Mouse (Mus musculus) G1E (cell line): ENCODE results near the gene Klhl30. TPM values are rescaled to one million over a fixed set of nuclear protein-coding genes. Genes with fewer than 3 reads are reported as not detected.

Experiments
- ATAC-seq: 2 replicates; pipeline ENCODE4 v1.8.0; 2016; ENCODE audit warnings: mild to moderate bottlenecking; ENCODE audit not compliant: insufficient number of reproducible peaks, poor library complexity, low FRiP score, severe bottlenecking; ENCODE audit errors: extremely low read depth
- DNase-seq: peaks from one replicate; pipeline ENCODE4 v3.0.0; 2012; ENCODE audit warnings: low spot score
- H3K27me3 ChIP-seq: 2 replicates; pipeline ENCODE4 v1.6.1; 2012; ENCODE audit warnings: mild to moderate bottlenecking, low read length, inconsistent platforms; ENCODE audit not compliant: insufficient read depth
- H3K36me3 ChIP-seq: replicated peaks from 2 replicates; pipeline ENCODE3; 2012; ENCODE audit warnings: mild to moderate bottlenecking, inconsistent platforms
- H3K4me1 ChIP-seq: 2 replicates; pipeline ENCODE4 v1.6.1; 2012; ENCODE audit warnings: low read depth, low read length, inconsistent platforms, mixed read lengths; ENCODE audit not compliant: insufficient read depth
- H3K4me3 ChIP-seq: 2 replicates; pipeline ENCODE4 v1.5.1; 2012; ENCODE audit warnings: low read depth, mild to moderate bottlenecking, inconsistent platforms, low read length, moderate library complexity, mixed read lengths
- H3K9me3 ChIP-seq: replicated peaks from 2 replicates; pipeline ENCODE4 v1.6.1; 2012; ENCODE audit warnings: inconsistent platforms
- CTCF ChIP-seq: IDR thresholded peaks from 2 replicates; pipeline ENCODE4 v1.5.1; 2012; ENCODE audit warnings: low read depth, low read length, inconsistent platforms, mixed read lengths
- GATA1 ChIP-seq: IDR thresholded peaks from 2 replicates; pipeline ENCODE4 v1.6.1; 2012; ENCODE audit warnings: borderline replicate concordance, low read length, inconsistent platforms, mixed read lengths
- GATA2 ChIP-seq: IDR thresholded peaks from 2 replicates; pipeline ENCODE4 v1.6.1; 2012; ENCODE audit warnings: low read depth, low read length, inconsistent platforms, borderline replicate concordance
- POLR2AphosphoS5 ChIP-seq: IDR thresholded peaks from 2 replicates; pipeline ENCODE4 v1.6.1; 2012; ENCODE audit warnings: low read depth, low read length, inconsistent platforms; ENCODE audit not compliant: insufficient replicate concordance
- TAL1 ChIP-seq: conservative IDR thresholded peaks from 2 replicates; pipeline ENCODE4 v1.6.1; 2012; ENCODE audit warnings: low read depth, low read length, inconsistent platforms, mixed read lengths
- polyA plus RNA-seq: library from polyadenylated mRNA; stranded (reverse); fragments of >175 nt; gene quantifications from 2 replicates; pipeline ENCODE4 v1.2.3, GENCODE M21; 2012
- total RNA-seq, 2 experiments: library from RNA; stranded (forward) in 1 of 2; stranded (reverse) in 1 of 2; fragments of 200-1000 nt in 1 of 2; fragments of >200 nt in 1 of 2; fragmentation: Nextera tagmentation in 1 of 2; gene quantifications; 2 replicates each; pipeline ENCODE4 v1.2.3; 2014 to 2017

Gene Klhl30
- total and polyA plus RNA-seq, 3 experiments: 0.16 TPM; not detected in 2

DNA sequence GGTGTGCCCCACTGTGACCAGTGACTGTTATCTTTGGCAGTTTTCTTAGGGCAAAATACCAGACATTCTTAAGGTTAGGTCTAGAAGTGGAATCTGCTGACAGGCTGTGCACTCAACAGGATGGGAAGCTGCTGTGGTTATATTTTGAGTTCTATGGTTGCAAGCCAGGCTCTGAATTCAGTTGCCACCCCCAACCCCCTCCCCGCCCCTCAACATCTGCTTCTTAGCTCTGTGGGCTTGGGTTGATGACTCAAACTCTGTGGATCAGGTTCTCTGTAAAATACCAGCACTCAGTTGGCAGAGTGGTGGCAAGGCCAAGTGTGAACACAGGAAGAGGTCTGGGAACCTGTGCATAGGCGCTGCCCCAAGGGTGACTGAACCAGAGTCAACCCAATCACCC is 1.5 kb downstream of the Klhl30 start:
- no peaks in the 10 kb centered on the region for H3K4me1 ChIP-seq
- no peak for TF ChIP-seq TAL1
- no peak for TF ChIP-seq CTCF
- TF ChIP-seq GATA1: no peak
- no peak for TF ChIP-seq GATA2
- TF ChIP-seq POLR2AphosphoS5: no peak

GRCm38 (mm10) chr1:91356105-91356504 is 5.3 kb downstream of the Klhl30 start:
- Histone ChIP-seq H3K9me3 (no peaks in the 10 kb centered on the region), H3K36me3 (no peaks in the 10 kb centered on the region), H3K4me3 (no peak overlapping the region), H3K27me3 (peaks cover 56% of the 10 kb centered on the region), H3K4me1 (no peaks in the 10 kb centered on the region)
- no peak for TF ChIP-seq GATA1
- no peak for TF ChIP-seq TAL1
- no peak for TF ChIP-seq GATA2
- TF ChIP-seq CTCF: no peak
- TF ChIP-seq POLR2AphosphoS5: no peak
- DNase-seq (no peak), ATAC-seq (no peak)

More for the DNA sequence above, 1.5 kb downstream of the Klhl30 start:
- DNase-seq (no peak), ATAC-seq (no peak)
- no peaks in the 10 kb centered on the region for H3K9me3 ChIP-seq
- no peak overlapping the region for H3K4me3 ChIP-seq
- no peaks in the 10 kb centered on the region for H3K36me3 ChIP-seq
- H3K27me3 ChIP-seq: peaks cover 46% of the 10 kb centered on the region

GRCm38 (mm10) chr1:91362113-91362512 is 11.3 kb downstream of the Klhl30 start:
- no peak for ATAC-seq
- DNase-seq: no peak
- Histone ChIP-seq H3K4me1 (peaks cover 16% of the 10 kb centered on the region), H3K4me3 (no peak overlapping the region), H3K36me3 (no peaks in the 10 kb centered on the region), H3K27me3 (peaks cover 62% of the 10 kb centered on the region), H3K9me3 (no peaks in the 10 kb centered on the region)
- TF ChIP-seq TAL1: no peak
- no peak for TF ChIP-seq CTCF
- TF ChIP-seq POLR2AphosphoS5: no peak
- no peak for TF ChIP-seq GATA2
- TF ChIP-seq GATA1: no peak

GRCm38 (mm10) chr1:91364822-91365644 is 14.2 kb downstream of the Klhl30 start:
- Histone ChIP-seq H3K4me3 (no peak overlapping the region), H3K27me3 (peaks cover 38% of the 10 kb centered on the region), H3K9me3 (no peaks in the 10 kb centered on the region), H3K36me3 (peaks cover 22% of the 10 kb centered on the region), H3K4me1 (peaks cover 27% of the 10 kb centered on the region)
- ATAC-seq (no peak), DNase-seq (no peak)
- no peak for TF ChIP-seq GATA2
- no peak for TF ChIP-seq POLR2AphosphoS5

- Histone ChIP-seq H3K4me3 (peak overlapping the region; percentile 72; the same call in 1 of the 2 replicates), H3K36me3 (peaks cover 30% of the 10 kb centered on the region), H3K27me3 (peaks cover 36% of the 10 kb centered on the region), H3K4me1 (peaks cover 28% of the 10 kb centered on the region), H3K9me3 (no peaks in the 10 kb centered on the region)
- ATAC-seq: no peak
- DNase-seq: no peak
- TF ChIP-seq TAL1 (no peak), GATA1 (no peak), CTCF (no peak), GATA2 (no peak), POLR2AphosphoS5 (no peak)
Observed at GRCm38 (mm10) chr1:91365816-91366214, 15.0 kb downstream of the Klhl30 start.

- ATAC-seq (peak; percentile 42), DNase-seq (peak; percentile 92)
- no peak for TF ChIP-seq TAL1
- TF ChIP-seq GATA1: no peak
- TF ChIP-seq CTCF: peak; percentile 90
- H3K36me3 ChIP-seq: peaks cover 37% of the 10 kb centered on the region
- peaks cover 28% of the 10 kb centered on the region for H3K4me1 ChIP-seq
- H3K27me3 ChIP-seq: peaks cover 29% of the 10 kb centered on the region
- H3K9me3 ChIP-seq: no peaks in the 10 kb centered on the region
- peak within 1 kb of the TSS; percentile 72 for H3K4me3 ChIP-seq
Observed at GRCm38 (mm10) chr1:91366215-91367108, 15.6 kb downstream of the Klhl30 start, which contains the start of gene Erfe. Gene Erfe, plus strand, starts transcription at chr1:91366430.
